Mouse (Mus musculus): Measurements from ENCODE around the gene Stoml1.
A peak's percentile ranks its signal among the peaks of the same experiment; 100 is the strongest.

Gene Stoml1

GRCm38 (mm10) chr9:58225915-58226913 lies 26.8 kb upstream of the Stoml1 start:
- Histone ChIP-seq H3K27me3 (ENCODE audit: control insufficient read depth, insufficient read depth, low read length, poor library complexity, severe bottlenecking) (no peaks in the 10 kb centered on the region), H3K36me3 (ENCODE audit: control insufficient read depth, insufficient read depth, low read length, poor library complexity, severe bottlenecking) (peaks cover 30% of the 10 kb centered on the region)
- DNase-seq (ENCODE audit: low read depth, low spot score), result peak; percentile 80

- Histone ChIP-seq H3K36me3 (ENCODE audit: control insufficient read depth, insufficient read depth, low read length, poor library complexity, severe bottlenecking) (peaks cover 30% of the 10 kb centered on the region), H3K27me3 (ENCODE audit: control insufficient read depth, insufficient read depth, low read length, poor library complexity, severe bottlenecking) (no peaks in the 10 kb centered on the region)
- DNase-seq (ENCODE audit: low read depth, low spot score), result no peak
Measured at GRCm38 (mm10) chr9:58228777-58229466, 24.0 kb upstream of the Stoml1 start.

- H3K27me3 ChIP-seq (ENCODE audit: control insufficient read depth, insufficient read depth, low read length, poor library complexity, severe bottlenecking), result no peaks in the 10 kb centered on the region
- H3K36me3 ChIP-seq (ENCODE audit: control insufficient read depth, insufficient read depth, low read length, poor library complexity, severe bottlenecking), result peaks cover 23% of the 10 kb centered on the region
- peak; percentile 66 for DNase-seq (ENCODE audit: low read depth, low spot score)
Measured at GRCm38 (mm10) chr9:58231746-58232145, 21.2 kb upstream of the Stoml1 start.

DNA sequence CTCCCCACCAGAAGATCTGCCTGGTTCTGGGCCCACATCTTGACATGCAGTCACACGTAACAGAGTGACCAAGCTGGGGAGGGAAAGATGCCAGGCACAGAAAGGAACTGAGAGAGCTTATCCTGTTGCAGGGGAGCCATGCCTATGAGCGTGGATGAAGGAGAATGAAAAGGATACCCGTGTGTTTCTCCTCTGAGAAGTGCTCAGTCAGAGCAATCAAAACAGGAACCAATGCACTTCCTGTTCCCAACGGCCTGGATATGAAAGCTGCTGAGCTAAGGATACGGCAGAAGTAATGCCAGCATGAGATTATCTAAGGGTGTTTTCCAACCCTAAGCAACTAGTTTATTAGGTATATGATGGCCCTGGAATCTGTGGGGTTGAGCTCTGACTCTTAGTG lies 20.6 kb upstream of the Stoml1 start:
- Histone ChIP-seq H3K27me3 (ENCODE audit: control insufficient read depth, insufficient read depth, low read length, poor library complexity, severe bottlenecking) (no peaks in the 10 kb centered on the region), H3K36me3 (ENCODE audit: control insufficient read depth, insufficient read depth, low read length, poor library complexity, severe bottlenecking) (peaks cover 23% of the 10 kb centered on the region)
- DNase-seq (ENCODE audit: low read depth, low spot score), result peak; percentile 43

DNA sequence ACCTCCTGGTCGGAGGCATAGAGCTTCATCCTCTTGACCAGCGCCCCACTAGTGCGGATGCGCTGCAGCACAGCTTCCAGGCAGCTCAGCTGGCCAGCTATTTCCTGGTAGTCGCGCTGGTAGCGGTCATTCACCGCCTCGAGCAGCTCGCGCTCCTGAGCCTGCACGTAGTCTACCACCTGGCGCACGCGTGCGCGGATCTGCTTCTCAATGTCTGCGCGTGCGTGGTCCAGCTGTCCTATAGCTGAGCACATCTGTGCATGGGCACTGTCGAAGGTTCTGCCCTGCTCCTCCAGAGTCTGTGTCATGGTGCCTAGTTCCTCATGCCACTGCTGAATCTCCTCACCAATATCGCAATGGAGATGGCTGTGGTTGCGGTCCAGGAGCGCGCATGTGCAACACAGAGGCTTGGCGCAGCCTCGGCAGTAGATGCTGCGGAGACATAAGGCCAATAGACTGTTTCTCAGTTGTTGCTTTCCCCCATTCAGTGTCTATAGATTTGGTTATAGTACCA lies 18.4 kb upstream of the Stoml1 start:
- Histone ChIP-seq H3K27me3 (ENCODE audit: control insufficient read depth, insufficient read depth, low read length, poor library complexity, severe bottlenecking) (no peaks in the 10 kb centered on the region), H3K36me3 (ENCODE audit: control insufficient read depth, insufficient read depth, low read length, poor library complexity, severe bottlenecking) (peaks cover 14% of the 10 kb centered on the region)
- DNase-seq (ENCODE audit: low read depth, low spot score), result no peak

GRCm38 (mm10) chr9:58241780-58242485 lies 11.0 kb upstream of the Stoml1 start:
- H3K27me3 ChIP-seq (ENCODE audit: control insufficient read depth, insufficient read depth, low read length, poor library complexity, severe bottlenecking), result no peaks in the 10 kb centered on the region
- no peak for DNase-seq (ENCODE audit: low read depth, low spot score)
- peaks cover 22% of the 10 kb centered on the region for H3K36me3 ChIP-seq (ENCODE audit: control insufficient read depth, insufficient read depth, low read length, poor library complexity, severe bottlenecking)

DNA sequence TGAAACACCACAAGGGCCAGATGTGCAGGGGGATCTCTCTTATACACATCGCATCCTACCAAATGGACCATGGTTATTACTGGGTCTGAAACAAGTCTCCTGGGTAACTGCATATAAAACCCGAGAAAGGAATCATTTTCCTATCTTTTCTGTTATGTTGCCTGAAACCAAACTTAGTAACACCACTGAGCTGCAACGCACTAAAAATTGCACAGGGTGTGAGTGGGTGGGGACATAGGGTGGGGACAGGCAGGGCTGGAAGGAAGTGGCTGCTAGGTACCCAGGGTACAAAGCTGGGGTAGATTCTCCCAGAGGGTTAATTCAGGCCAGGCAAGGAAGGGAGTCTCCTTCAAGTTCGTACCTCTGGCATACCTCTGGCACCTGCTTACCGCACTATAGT lies 10.3 kb upstream of the Stoml1 start:
- no peaks in the 10 kb centered on the region for H3K27me3 ChIP-seq (ENCODE audit: control insufficient read depth, insufficient read depth, low read length, poor library complexity, severe bottlenecking)
- peaks cover 22% of the 10 kb centered on the region for H3K36me3 ChIP-seq (ENCODE audit: control insufficient read depth, insufficient read depth, low read length, poor library complexity, severe bottlenecking)
- peak; percentile 33 for DNase-seq (ENCODE audit: low read depth, low spot score)

DNA sequence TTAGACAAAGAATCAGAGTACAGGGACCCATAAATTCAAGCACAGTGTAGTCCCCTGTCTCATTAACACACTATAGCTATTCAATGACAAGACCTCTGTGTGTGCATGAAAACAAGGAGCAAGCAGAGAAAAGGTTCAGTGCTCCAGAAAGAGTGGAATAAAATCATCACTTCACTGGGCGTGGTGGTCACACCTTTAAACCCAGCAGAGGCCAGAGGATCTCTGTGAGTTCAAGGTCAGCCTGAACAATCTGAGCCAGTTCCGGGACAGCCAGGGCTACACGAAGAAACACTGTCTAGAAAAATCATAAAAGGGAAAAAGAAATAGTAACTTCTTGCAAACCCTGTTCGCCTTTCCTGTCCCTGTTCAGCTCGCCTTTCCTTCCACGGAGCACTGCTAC lies 9.3 kb upstream of the Stoml1 start:
- no peak for DNase-seq (ENCODE audit: low read depth, low spot score)
- Histone ChIP-seq H3K36me3 (ENCODE audit: control insufficient read depth, insufficient read depth, low read length, poor library complexity, severe bottlenecking) (peaks cover 22% of the 10 kb centered on the region), H3K27me3 (ENCODE audit: control insufficient read depth, insufficient read depth, low read length, poor library complexity, severe bottlenecking) (no peaks in the 10 kb centered on the region)

DNA sequence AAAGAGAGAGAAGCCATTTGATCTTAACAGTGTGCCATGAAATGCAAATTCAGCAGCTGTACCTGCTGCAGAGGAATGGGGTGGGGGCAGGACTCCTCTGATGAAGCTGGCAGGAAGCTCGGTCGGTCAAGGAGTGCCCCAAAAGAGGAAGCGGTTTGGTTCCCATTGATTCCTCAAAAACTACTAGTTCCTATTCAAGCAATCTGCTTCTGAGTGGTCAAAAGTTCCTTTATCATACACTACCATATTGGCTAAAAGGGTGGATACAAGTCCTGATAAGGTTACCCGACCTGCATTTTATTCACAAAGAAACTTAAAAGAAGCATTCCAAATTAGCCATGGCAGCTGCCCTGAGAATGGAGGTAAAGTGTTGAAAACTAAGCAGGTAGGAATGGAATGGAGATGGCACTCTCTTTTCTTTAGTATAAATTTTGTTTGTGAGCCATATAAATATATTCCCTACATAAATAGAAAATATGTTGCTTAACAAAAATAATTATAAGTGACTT lies 6.8 kb upstream of the Stoml1 start:
- H3K36me3 ChIP-seq (ENCODE audit: control insufficient read depth, insufficient read depth, low read length, poor library complexity, severe bottlenecking), result peaks cover 19% of the 10 kb centered on the region
- peak; percentile 67 for DNase-seq (ENCODE audit: low read depth, low spot score)
- no peaks in the 10 kb centered on the region for H3K27me3 ChIP-seq (ENCODE audit: control insufficient read depth, insufficient read depth, low read length, poor library complexity, severe bottlenecking)

DNA sequence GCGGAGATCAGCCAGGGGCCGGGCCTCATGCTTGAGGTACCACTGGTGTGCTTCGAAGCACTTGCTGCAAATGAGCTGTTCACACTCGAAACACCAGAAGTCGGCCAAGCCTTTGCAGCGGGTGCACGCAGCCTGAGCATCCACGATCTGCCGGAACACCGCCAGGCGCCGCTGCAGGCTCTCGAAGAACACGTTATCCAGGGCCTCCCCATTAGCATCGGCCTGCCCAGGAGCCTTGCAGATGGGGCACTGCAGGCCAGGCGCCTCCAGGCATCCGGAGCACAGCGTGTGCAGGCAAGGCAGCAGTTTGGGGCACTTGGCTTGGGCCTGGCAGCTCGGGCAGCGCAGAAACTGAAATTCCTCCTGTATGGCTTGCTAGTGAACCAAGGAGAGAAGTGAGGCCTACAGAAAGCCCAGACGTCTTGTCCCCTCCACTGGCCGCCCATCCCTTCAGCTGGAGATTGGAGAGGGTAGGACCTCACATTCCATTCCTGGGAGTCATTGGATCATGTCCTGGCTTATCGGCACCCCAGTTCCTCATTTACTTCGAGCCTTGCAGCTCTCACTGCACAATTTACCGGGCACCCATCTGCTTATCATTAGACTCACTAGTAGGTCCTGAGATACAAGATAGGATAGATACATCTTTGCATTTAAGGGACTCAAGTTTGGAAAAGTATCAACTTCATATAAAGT lies 5.8 kb upstream of the Stoml1 start:
- peak; percentile 92 for DNase-seq (ENCODE audit: low read depth, low spot score)
- Histone ChIP-seq H3K27me3 (ENCODE audit: control insufficient read depth, insufficient read depth, low read length, poor library complexity, severe bottlenecking) (no peaks in the 10 kb centered on the region), H3K36me3 (ENCODE audit: control insufficient read depth, insufficient read depth, low read length, poor library complexity, severe bottlenecking) (peaks cover 13% of the 10 kb centered on the region)

GRCm38 (mm10) chr9:58248746-58249413 lies 4.1 kb upstream of the Stoml1 start:
- Histone ChIP-seq H3K36me3 (ENCODE audit: control insufficient read depth, insufficient read depth, low read length, poor library complexity, severe bottlenecking) (peaks cover 7% of the 10 kb centered on the region), H3K27me3 (ENCODE audit: control insufficient read depth, insufficient read depth, low read length, poor library complexity, severe bottlenecking) (no peaks in the 10 kb centered on the region)
- DNase-seq (ENCODE audit: low read depth, low spot score), result no peak

DNA sequence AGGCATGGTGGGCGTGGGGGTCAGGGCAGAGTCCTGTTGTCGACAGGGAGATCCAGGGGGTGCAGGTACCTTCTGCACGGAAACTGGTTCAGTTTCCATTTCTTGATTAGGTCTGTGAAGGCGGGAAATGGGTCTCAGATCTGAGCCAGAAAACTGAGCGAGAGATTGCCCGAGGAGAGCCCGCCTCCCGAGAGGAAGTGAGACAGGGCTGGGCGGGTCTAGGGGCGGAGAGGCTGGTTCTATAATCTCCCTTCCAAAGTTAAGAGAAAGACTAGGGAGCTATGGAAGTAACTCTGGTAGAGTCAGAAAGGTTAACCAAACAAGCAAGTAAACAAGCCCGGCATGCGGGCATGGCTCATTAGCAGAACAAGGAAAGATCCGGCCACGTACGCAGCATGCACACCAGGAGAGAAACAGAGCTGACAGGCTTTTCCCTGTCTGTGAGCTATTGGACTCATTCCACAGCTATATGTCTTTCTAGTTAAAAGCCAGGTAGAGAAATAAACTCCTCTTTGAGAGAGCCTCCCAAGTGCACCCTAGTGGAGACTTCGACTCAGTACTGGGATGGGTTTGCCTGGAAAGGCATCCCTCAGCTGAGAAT lies 3.3 kb upstream of the Stoml1 start, which contains the start of gene Pml:
Gene Pml, minus strand, starts transcription at position 195 of the 601 bp plus-strand sequence.
- no peaks in the 10 kb centered on the region for H3K27me3 ChIP-seq (ENCODE audit: control insufficient read depth, insufficient read depth, low read length, poor library complexity, severe bottlenecking)
- peak; percentile 71 for DNase-seq (ENCODE audit: low read depth, low spot score)
- H3K36me3 ChIP-seq (ENCODE audit: control insufficient read depth, insufficient read depth, low read length, poor library complexity, severe bottlenecking), result peaks cover 2% of the 10 kb centered on the region

DNA sequence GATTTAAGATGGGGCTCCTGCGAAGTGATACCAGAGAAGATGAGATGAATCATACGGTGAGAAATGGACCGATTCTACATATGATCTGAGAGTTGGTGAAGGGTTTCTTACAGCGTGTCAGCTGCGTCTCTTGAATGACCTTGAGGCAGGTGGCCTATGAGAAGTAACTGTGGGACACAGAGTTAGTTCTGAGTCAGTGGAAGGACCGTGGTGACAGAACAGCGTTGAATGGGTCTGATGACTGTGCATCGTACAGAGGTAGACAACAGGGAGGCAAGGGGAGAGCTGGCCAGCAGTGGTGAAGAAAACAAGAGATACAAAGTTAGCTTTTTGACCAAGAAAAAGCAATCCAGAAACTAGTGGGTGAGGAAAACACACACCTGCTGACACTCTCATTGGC lies 2.6 kb upstream of the Stoml1 start:
- H3K36me3 ChIP-seq (ENCODE audit: control insufficient read depth, insufficient read depth, low read length, poor library complexity, severe bottlenecking), result peaks cover under 1% of the 10 kb centered on the region; the same call in 1 of the 2 replicates
- peak; percentile 53 for DNase-seq (ENCODE audit: low read depth, low spot score)
- no peaks in the 10 kb centered on the region for H3K27me3 ChIP-seq (ENCODE audit: control insufficient read depth, insufficient read depth, low read length, poor library complexity, severe bottlenecking)
